Mouse (Mus musculus): Measurements from ENCODE around the gene Slco1c1.
"Not testable (repeated sequence)": the region's sequence is repeated elsewhere in the genome, so short reads cannot be mapped to it uniquely, and the experiment has no call there.

The Slco1c1 gene

GRCm38 (mm10) chr6:141590002-141590401 is 65.8 kb downstream of the Slco1c1 start:
- DNase-seq (ENCODE audit: low spot score in 2 of 2): no peak

- not testable (repeated sequence) for DNase-seq (ENCODE audit: low spot score in 2 of 2)
Measured at GRCm38 (mm10) chr6:141590598-141591200, 66.5 kb downstream of the Slco1c1 start.

- DNase-seq (ENCODE audit: low spot score in 2 of 2): no peak
Measured at GRCm38 (mm10) chr6:141596081-141596480, 71.9 kb downstream of the Slco1c1 start.

GRCm38 (mm10) chr6:141597037-141597436 is 72.9 kb downstream of the Slco1c1 start:
- no peak for DNase-seq (ENCODE audit: low spot score in 2 of 2)

GRCm38 (mm10) chr6:141600940-141601339 is 76.8 kb downstream of the Slco1c1 start:
- DNase-seq (ENCODE audit: low spot score in 2 of 2): no peak

- DNase-seq (ENCODE audit: low spot score in 2 of 2): no peak
Measured at GRCm38 (mm10) chr6:141610702-141611260, 86.6 kb downstream of the Slco1c1 start.

- no peak for DNase-seq (ENCODE audit: low spot score in 2 of 2)
Measured at GRCm38 (mm10) chr6:141614017-141614416, 89.8 kb downstream of the Slco1c1 start.

GRCm38 (mm10) chr6:141615348-141615747 is 91.2 kb downstream of the Slco1c1 start:
- DNase-seq (ENCODE audit: low spot score in 2 of 2): no peak
